Mouse (Mus musculus) hindbrain, embryonic 13.5 days (tissue): ENCODE results near the gene Dnaaf5. TPM values are rescaled to one million over a fixed set of nuclear protein-coding genes. Genes with fewer than 3 reads are reported as not detected.
A peak's percentile ranks its signal among the peaks of the same experiment; 100 is the strongest.

Experiments
- ATAC-seq: fragments of 200-750 bp; cut with Nextera tagmentation; 2 replicates; pipeline ENCODE4 v1.8.0; 2017; ENCODE audit warnings: moderate TSS enrichment; ENCODE audit not compliant: low FRiP score
- H3K27ac ChIP-seq: fragments of 300-500 bp; sonication (generic); 2 replicates; pipeline ENCODE4 v1.5.1; 2015; ENCODE audit warnings: inconsistent platforms, mild to moderate bottlenecking, moderate library complexity
- H3K27me3 ChIP-seq: fragments of 300-500 bp; sonication (generic); 2 replicates; pipeline ENCODE4 v1.6.1; 2015; ENCODE audit warnings: mild to moderate bottlenecking, inconsistent platforms
- H3K36me3 ChIP-seq: fragments of 300-500 bp; sonication (generic); 2 replicates; pipeline ENCODE4 v1.6.1; 2015; ENCODE audit warnings: mild to moderate bottlenecking, inconsistent platforms
- H3K4me1 ChIP-seq: fragments of 300-500 bp; sonication (generic); replicated peaks from 2 replicates; pipeline ENCODE4 v1.6.1; 2015; ENCODE audit warnings: inconsistent platforms
- H3K4me2 ChIP-seq: fragments of 300-500 bp; sonication (generic); 2 replicates; pipeline ENCODE4 v1.6.1; 2015; ENCODE audit warnings: inconsistent platforms, mild to moderate bottlenecking, moderate library complexity
- H3K4me3 ChIP-seq: fragments of 300-500 bp; sonication (generic); 2 replicates; pipeline ENCODE4 v1.5.1; 2015; ENCODE audit warnings: mild to moderate bottlenecking, inconsistent platforms
- H3K9ac ChIP-seq: fragments of 300-500 bp; sonication (generic); 2 replicates; pipeline ENCODE4 v1.6.1; 2015; ENCODE audit warnings: mild to moderate bottlenecking, inconsistent platforms
- H3K9me3 ChIP-seq: fragments of 300-500 bp; sonication (generic); 2 replicates; pipeline ENCODE4 v1.6.1; 2016; ENCODE audit warnings: inconsistent platforms
- WGBS: fragments of 180-500 bp; shearing (Covaris S2); methylation state at CpG from one replicate; pipeline ENCODE4 v1.1.7; 2015; 5-methylcytosine and 5-hydroxymethylcytosine counted together
- polyA plus RNA-seq: library from polyadenylated mRNA; unstranded; fragments of >200 nt; fragmentation: Nextera tagmentation; extraction: Ambion mirVana; gene quantifications from 2 replicates; pipeline ENCODE4 v1.2.1, GENCODE M21; 2015

Gene Dnaaf5
- polyA plus RNA-seq, 1 experiment from 2014 or later, result 3.7 TPM

- H3K4me1 ChIP-seq, result peaks cover 20% of the 10 kb centered on the region
- no peak overlapping the region for H3K9ac ChIP-seq
- no peak for ATAC-seq
- H3K36me3 ChIP-seq, result 0 out of 2 replicates have a peak, but pooled peaks cover 7% of the 10 kb centered on the region
- H3K4me3 ChIP-seq, result no peak overlapping the region
- no peak overlapping the region for H3K27ac ChIP-seq
- 92% methylated on average over 4 of the region's 4 CpGs for WGBS
- H3K27me3 ChIP-seq, result no peaks in the 10 kb centered on the region
- no peaks in the 10 kb centered on the region for H3K9me3 ChIP-seq
- H3K4me2 ChIP-seq, result no peak overlapping the region
These were observed 4.3 kb upstream of the Dnaaf5 start for GRCm38 (mm10) chr5:139145726-139146125.

- peaks cover 24% of the 10 kb centered on the region for H3K4me1 ChIP-seq
- 0 out of 2 replicates have a peak, but pooled peaks cover 7% of the 10 kb centered on the region for H3K36me3 ChIP-seq
- ATAC-seq, result no peak
- no peak overlapping the region for H3K4me2 ChIP-seq
- H3K27me3 ChIP-seq, result no peaks in the 10 kb centered on the region
- 92% methylated on average over 11 of the region's 11 CpGs for WGBS
- no peaks in the 10 kb centered on the region for H3K9me3 ChIP-seq
- H3K4me3 ChIP-seq, result no peak overlapping the region
- no peak overlapping the region for H3K27ac ChIP-seq
- H3K9ac ChIP-seq, result no peak overlapping the region
These were observed 3.4 kb upstream of the Dnaaf5 start for GRCm38 (mm10) chr5:139146476-139147075.

DNA sequence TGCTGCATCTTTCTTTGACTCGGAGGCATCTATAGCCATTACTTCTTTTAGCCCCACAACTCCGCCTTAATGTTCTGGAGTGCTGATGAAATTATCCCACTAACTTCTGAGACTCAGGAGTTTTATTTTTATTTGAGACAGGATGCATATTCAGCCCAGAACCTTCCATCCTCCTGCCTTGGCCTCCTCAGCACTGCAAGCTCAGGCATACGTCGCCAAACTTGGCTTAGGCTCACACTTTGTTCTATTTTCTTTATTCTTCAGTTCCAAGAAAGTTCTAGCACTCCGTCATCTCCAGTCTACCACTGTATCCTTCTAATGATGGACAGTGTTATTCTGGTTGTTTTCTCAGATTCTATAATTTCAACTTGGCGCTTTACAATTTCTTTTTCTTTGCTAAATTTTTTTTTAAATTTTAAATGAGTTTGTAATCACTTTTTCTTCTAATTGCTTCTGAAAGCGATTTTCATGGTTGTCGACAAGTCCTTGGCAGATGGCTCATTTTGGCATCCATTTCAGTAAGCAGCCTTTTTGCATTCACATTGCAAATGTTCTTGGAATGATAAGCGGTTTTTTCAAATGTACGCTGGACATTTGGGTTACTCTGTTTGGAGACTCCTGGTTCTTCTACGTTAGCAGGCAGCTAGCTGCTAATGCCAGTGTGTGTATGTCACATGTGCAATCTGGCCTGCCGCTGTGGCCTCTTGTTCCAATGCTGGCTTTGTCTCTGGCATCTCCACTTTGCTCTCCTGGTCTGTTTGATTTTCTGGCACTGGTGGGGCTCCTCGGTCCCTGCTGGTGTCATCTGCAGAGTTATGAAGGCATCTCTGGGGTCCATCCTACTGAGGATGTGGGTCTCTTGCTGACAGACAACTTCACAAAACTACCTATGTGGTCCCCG, 2.6 kb upstream of the Dnaaf5 start:
- H3K36me3 ChIP-seq, result peaks cover 12% of the 10 kb centered on the region; the same call in 1 of the 2 replicates
- WGBS, result 87% methylated on average over 14 of the region's 14 CpGs
- no peak overlapping the region for H3K4me2 ChIP-seq
- H3K9ac ChIP-seq, result no peak overlapping the region
- H3K9me3 ChIP-seq, result no peaks in the 10 kb centered on the region
- H3K4me3 ChIP-seq, result no peak overlapping the region
- no peak for ATAC-seq
- no peaks in the 10 kb centered on the region for H3K27me3 ChIP-seq
- H3K27ac ChIP-seq, result 0 out of 2 replicates have a peak overlapping the region, but pooled peaks have one; percentile 5
- H3K4me1 ChIP-seq, result peaks cover 29% of the 10 kb centered on the region

DNA sequence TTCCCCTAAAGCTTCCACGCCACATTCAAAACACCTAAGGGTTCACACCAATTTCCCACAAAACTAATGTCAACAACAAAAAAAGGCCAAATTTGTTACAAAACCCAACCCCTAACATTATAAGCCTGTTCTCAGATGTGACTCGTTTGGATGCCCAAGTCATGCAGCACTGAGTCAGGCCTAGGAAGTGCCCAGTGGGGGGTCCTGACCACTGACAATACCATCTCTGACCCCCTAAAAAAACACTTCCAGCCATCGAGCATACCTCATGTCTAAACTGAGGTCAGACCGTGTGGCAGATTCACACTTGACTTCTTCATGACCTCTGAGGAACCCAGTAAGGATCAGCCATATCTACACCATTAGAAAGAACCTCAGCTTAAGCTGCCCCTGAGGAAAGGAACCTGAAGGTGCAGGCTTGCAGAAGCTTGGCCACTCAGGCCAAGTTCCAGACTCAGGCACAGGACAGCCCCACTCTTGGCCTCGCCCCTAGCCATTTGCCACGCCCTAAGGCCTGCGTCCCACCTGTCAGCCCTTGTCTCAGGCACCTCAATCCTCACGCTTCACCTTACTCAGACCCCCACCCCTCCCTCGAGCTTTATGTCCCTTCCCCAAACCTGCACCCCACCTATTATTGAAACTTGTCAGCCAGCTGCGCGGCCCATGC, 884 bp upstream of the Dnaaf5 start:
- peaks cover 29% of the 10 kb centered on the region for H3K36me3 ChIP-seq
- peak overlapping the region; percentile 81; the same call in 1 of the 2 replicates for H3K27ac ChIP-seq
- H3K9me3 ChIP-seq, result no peaks in the 10 kb centered on the region
- ATAC-seq, result peak; percentile 60
- WGBS, result 26% methylated on average over 11 of the region's 11 CpGs
- H3K27me3 ChIP-seq, result no peaks in the 10 kb centered on the region
- peak overlapping the region; percentile 93 for H3K4me3 ChIP-seq
- H3K9ac ChIP-seq, result peak overlapping the region; percentile 58; the same call in 1 of the 2 replicates
- H3K4me2 ChIP-seq, result peak overlapping the region; percentile 97
- peaks cover 29% of the 10 kb centered on the region for H3K4me1 ChIP-seq

GRCm38 (mm10) chr5:139150603-139151031, 594 bp downstream of the Dnaaf5 start:
- peak overlapping the region; percentile 89 for H3K9ac ChIP-seq
- peak overlapping the region; percentile 81 for H3K27ac ChIP-seq
- no peaks in the 10 kb centered on the region for H3K27me3 ChIP-seq
- WGBS, result under 1% methylated on average over 44 of the region's 45 CpGs
- peaks cover 41% of the 10 kb centered on the region for H3K36me3 ChIP-seq
- peaks cover 29% of the 10 kb centered on the region for H3K4me1 ChIP-seq
- H3K4me2 ChIP-seq, result peak overlapping the region; percentile 97
- no peaks in the 10 kb centered on the region for H3K9me3 ChIP-seq
- ATAC-seq, result peak; percentile 29; the same call in 1 of the 2 replicates
- peak overlapping the region; percentile 93 for H3K4me3 ChIP-seq

DNA sequence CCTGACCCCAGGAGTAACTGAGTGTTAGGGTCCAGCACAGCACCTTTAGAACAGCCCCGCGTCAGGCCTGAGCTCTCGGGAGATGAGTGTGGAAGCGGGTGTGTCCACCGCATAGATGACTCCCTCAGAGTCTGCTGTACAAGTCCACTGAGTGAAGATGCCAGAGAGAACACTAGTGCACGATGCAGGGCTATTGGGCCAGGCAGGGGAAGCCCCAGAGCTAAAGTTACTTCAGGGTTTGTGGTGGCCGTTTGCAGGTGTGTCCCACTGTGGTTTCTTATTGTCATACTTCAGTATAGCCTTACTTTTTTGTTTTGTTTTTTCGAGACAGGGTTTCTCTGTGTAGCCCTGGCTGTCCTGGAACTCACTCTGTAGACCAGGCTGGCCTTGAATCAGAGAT, 10.9 kb downstream of the Dnaaf5 start:
- no peak for ATAC-seq
- H3K36me3 ChIP-seq, result peaks cover 77% of the 10 kb centered on the region
- 92% methylated on average over 8 of the region's 8 CpGs for WGBS
- H3K27ac ChIP-seq, result no peak overlapping the region
- no peak overlapping the region for H3K9ac ChIP-seq
- H3K4me2 ChIP-seq, result no peak overlapping the region
- no peaks in the 10 kb centered on the region for H3K9me3 ChIP-seq
- no peaks in the 10 kb centered on the region for H3K4me1 ChIP-seq
- H3K4me3 ChIP-seq, result no peak overlapping the region
- H3K27me3 ChIP-seq, result no peaks in the 10 kb centered on the region

GRCm38 (mm10) chr5:139161632-139162031, 11.6 kb downstream of the Dnaaf5 start:
- H3K27me3 ChIP-seq, result no peaks in the 10 kb centered on the region
- ATAC-seq, result no peak
- no peak overlapping the region for H3K4me2 ChIP-seq
- WGBS, result 96% methylated on average over 10 of the region's 10 CpGs
- H3K4me1 ChIP-seq, result no peaks in the 10 kb centered on the region
- no peak overlapping the region for H3K4me3 ChIP-seq
- H3K27ac ChIP-seq, result no peak overlapping the region
- H3K36me3 ChIP-seq, result peaks cover 78% of the 10 kb centered on the region
- no peak overlapping the region for H3K9ac ChIP-seq
- H3K9me3 ChIP-seq, result no peaks in the 10 kb centered on the region

DNA sequence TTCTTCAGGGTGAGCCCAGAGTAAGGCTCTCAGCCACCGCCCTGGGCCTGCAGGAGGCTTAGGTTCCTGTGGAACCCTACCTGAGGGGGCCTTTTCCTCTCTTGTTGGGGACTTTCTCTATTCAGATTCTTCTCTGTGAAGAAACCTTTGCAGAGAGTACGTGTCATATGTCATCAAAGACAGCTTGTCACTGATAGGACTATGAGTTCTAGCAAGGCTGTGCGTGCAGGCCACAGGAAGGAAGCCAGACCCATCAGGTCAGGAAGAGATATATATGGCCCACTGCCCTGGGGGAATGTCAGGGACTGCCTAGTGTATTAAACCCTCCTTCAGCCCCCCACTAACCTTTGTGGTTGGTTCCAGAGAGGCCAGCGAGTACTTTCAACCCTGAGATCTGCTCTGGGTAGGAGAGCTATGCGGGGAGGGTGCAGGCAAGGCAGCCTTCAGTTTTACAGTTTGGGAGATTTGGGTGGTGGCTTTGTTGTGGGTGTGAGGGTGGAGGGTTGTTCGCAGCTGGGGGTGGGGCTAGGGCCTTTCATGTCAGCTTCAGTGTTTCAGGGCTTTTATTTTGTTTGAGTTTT, 16.8 kb downstream of the Dnaaf5 start:
- 93% methylated on average over 6 of the region's 6 CpGs for WGBS
- no peaks in the 10 kb centered on the region for H3K9me3 ChIP-seq
- no peak overlapping the region for H3K9ac ChIP-seq
- no peaks in the 10 kb centered on the region for H3K4me1 ChIP-seq
- H3K4me2 ChIP-seq, result no peak overlapping the region
- H3K4me3 ChIP-seq, result no peak overlapping the region
- H3K27me3 ChIP-seq, result no peaks in the 10 kb centered on the region
- no peak for ATAC-seq
- H3K36me3 ChIP-seq, result peaks cover 97% of the 10 kb centered on the region
- H3K27ac ChIP-seq, result no peak overlapping the region

- H3K27ac ChIP-seq, result no peak overlapping the region
- no peak overlapping the region for H3K4me3 ChIP-seq
- ATAC-seq, result no peak
- no peak overlapping the region for H3K4me2 ChIP-seq
- WGBS, result 85% methylated on average over 1 of the region's 1 CpGs
- H3K9me3 ChIP-seq, result no peaks in the 10 kb centered on the region
- peaks cover 97% of the 10 kb centered on the region for H3K36me3 ChIP-seq
- H3K4me1 ChIP-seq, result no peaks in the 10 kb centered on the region
- H3K27me3 ChIP-seq, result no peaks in the 10 kb centered on the region
- H3K9ac ChIP-seq, result no peak overlapping the region
These were observed 17.5 kb downstream of the Dnaaf5 start for GRCm38 (mm10) chr5:139167548-139167947.

DNA sequence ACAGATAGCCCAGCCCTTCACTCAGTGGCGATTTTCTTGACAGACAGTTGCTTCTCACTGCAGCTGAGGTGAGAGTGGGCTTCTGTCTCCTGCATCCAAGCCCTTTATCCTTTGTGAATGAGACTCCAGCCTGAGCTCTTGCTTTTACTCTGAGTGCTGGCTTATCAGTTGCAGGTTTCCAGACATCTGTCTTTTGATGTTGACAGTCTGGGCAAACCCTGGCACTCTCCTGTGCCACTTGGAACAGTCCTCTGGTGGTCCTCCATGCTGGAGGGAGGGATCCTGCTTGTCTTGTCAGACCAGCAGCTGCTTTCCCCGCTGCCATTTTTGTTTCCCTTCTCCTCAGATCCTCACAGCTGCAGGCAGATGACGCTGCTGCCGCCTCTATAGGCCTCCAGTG, 21.9 kb downstream of the Dnaaf5 start:
- H3K36me3 ChIP-seq, result peaks cover 87% of the 10 kb centered on the region
- ATAC-seq, result no peak

GRCm38 (mm10) chr5:139174141-139174540, 24.1 kb downstream of the Dnaaf5 start:
- H3K36me3 ChIP-seq, result peaks cover 77% of the 10 kb centered on the region

More for the DNA sequence above, 21.9 kb downstream of the Dnaaf5 start:
- Histone ChIP-seq H3K4me2 (no peak overlapping the region), H3K4me3 (no peak overlapping the region), H3K27me3 (no peaks in the 10 kb centered on the region), H3K4me1 (peaks cover 14% of the 10 kb centered on the region), H3K27ac (no peak overlapping the region), H3K9me3 (no peaks in the 10 kb centered on the region), H3K9ac (no peak overlapping the region)
- WGBS, result 94% methylated on average over 4 of the region's 4 CpGs

More at GRCm38 (mm10) chr5:139174141-139174540, 24.1 kb downstream of the Dnaaf5 start:
- Histone ChIP-seq H3K27me3 (no peaks in the 10 kb centered on the region), H3K4me3 (no peak overlapping the region), H3K4me1 (peaks cover 14% of the 10 kb centered on the region), H3K4me2 (no peak overlapping the region), H3K27ac (peak overlapping the region; percentile 35; the same call in 1 of the 2 replicates), H3K9me3 (no peaks in the 10 kb centered on the region), H3K9ac (peak overlapping the region; percentile 1; the same call in 1 of the 2 replicates)
- WGBS, result 75% methylated on average over 10 of the region's 10 CpGs
- no peak for ATAC-seq
